Mouse (Mus musculus) frontal cortex, adult (tissue): ENCODE results near the gene Phykpl.

Experiments
- ATAC-seq: cut with Nextera tagmentation; 2 replicates; pipeline ENCODE4 v1.9.2; 2017; ENCODE audit warnings: mild to moderate bottlenecking, moderate library complexity, mixed read lengths; ENCODE audit not compliant: low TSS enrichment

Gene Phykpl

DNA sequence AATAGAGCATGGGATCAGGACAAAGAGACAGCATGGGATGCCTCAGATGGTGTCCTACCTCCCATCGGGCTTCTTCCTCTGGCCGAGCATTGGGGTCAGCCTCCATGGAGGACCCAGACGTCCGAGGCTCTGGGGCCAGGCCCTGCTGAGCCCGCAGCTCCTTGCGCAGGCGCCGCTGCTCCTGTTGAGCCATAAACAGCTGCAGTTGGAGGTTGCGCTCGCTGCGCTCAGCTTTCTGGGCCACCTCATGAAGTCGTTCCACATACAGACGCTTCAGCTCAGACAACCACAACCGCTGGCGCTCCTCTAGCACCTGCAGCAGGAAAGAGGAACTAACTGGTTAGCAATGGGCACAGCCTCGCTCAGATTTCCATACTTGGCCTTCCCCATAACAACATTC lies 59.7 kb downstream of the Phykpl start:
- ATAC-seq: no peak

DNA sequence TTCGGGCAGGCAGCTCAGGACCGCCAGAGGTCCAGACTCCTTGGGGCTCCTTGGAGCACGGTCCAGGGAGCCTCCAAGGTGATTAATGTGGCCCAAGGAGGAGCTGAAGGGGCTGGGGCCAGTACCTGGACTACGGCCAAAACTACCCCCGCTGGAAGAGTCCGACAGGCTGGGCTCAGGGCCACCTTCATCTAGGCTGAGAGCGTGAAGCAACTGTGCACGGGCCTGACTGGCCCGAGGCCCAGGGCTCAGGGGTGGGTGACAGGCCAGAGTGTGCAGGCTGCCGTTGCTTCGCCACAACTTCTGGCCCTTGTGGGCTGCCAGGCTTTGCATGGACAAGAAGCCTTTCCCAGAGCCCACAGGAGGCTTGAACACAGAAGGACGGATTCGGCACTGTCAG lies 60.7 kb downstream of the Phykpl start:
- ATAC-seq: no peak

DNA sequence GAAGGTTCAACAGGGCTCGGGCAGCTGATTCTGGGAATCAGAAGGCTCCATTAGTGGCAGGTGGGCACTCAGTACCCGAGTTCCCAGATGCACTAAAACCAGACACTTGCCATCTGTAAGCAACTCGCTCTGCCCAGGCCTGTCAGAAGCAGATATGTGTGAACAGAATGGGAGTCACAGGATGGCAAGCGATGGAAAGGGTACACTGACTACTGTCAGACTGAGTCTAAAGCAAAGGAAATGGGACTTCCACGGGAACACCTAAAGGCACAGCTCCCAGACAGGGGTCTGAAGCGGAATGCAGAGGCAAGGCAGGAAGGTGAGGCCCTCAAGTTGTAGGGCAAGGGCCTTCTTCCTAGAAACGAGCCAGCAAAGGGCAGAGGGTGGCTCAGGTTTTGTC lies 61.7 kb downstream of the Phykpl start:
- ATAC-seq: no peak

DNA sequence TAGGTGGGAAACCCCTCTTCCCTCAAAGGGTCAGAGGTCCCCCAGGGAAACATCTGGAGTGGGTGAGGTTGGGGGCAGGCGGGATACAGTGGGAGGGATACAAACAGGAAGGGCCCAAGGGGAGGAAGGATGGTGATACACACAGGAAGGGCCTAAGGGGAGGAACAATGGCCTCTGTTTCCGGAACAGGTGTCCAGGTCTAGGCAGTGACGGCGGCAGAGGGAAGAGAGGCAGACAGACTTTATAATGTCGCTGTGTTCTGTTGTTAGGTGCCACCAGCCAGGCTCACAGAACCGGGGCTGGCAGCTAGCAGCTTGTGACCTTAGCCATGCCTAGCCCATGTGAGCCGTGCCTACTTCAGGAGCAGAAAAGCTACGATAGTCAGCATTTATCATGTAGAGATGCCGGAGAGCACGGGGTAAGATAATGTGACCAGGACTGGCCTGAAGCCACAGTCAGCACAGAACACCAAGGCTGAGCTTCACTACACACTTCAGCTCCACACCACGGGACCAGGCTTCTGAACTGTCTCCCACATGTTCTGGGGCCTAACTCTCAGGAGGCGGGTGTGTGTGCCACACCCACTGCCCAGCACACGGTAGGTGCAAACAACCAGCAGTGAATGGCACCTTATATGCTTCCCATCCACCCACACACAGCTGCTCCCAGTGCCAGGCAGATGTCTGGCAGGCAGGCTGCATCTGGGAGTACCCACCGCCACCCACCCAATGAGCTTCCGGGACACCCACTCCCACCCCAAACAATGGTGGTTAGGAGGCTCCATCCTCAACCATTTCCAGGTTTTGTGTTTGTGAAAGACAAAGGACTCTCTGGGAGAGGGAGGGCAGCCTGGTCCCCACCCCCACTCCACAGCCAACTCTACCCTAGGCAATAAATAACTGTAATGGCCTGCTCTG lies 62.5 kb downstream of the Phykpl start:
- ATAC-seq: peak; percentile 29

DNA sequence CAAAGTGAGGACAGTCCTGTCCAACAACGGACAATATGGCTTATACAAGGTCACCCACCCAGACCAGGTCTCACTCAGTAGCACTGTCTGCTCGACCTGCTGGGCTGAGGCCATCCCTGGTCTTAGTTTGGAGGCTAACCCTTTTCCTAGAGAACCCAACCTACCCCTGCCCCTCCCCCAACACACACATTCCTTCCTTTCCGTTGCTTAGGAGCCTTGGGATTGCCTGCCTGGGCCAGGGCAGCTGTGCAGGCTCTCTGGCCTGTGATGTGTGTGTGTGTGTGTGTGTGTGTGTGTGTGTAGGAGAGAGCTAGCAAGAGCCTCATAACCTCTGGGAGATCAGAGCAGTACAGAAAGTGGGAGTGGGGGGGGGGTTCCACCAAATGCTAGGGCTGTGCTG lies 64.0 kb downstream of the Phykpl start:
- no peak for ATAC-seq

DNA sequence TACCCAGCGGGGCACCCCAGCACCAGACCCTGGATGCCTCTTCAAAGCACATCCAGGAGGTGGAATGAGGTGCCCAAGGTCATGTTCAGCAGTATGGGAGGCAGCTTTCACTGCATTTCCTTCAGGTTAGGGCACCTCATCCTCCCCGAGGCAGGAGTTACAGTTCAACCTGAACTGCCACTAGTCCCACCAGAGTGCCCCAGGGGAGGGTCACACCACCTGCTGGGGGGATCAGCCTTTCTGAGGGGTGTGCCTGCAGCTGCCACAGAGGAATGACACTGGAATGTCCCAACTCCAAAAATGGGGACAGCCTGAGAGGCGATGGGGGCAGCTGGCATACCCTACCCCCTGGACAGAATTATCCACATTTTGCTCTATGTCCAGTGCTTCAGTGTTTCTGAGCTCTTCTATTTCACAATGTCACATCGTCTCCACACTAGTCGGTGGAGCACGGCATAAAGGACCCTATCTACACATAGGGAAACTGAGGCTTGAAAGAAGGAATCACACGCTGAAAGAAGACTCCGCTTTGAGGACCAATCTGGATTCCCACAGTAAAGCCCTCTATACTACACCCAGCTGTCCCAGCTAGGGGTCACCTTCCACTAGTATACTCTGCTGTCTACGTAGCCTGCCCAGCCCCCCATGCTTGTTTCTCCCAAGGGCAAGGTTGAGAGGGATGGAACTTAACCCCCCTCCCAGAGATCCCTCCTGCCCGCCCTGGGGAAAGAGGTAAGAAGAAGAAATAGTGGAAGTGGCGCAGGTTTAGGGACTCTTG lies 64.7 kb downstream of the Phykpl start:
- 0 out of 2 replicates have a peak, but pooled peaks have one; percentile 2 for ATAC-seq

DNA sequence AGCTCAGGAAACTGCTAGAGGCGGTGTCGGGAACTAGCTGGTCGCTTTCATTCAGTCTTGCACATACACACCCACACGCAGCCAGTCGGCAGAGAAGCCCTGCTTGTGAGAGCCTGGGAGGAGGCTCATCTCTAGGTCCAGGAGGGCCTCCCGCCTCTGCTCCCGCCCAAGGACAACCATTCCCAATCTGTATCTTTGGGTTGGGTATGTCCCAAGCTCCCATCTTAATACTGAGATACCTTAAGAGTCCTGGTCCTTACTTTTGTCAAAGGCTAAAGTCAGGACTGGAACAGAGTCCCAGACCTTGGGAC lies 65.3 kb downstream of the Phykpl start:
- peak; percentile 75 for ATAC-seq

DNA sequence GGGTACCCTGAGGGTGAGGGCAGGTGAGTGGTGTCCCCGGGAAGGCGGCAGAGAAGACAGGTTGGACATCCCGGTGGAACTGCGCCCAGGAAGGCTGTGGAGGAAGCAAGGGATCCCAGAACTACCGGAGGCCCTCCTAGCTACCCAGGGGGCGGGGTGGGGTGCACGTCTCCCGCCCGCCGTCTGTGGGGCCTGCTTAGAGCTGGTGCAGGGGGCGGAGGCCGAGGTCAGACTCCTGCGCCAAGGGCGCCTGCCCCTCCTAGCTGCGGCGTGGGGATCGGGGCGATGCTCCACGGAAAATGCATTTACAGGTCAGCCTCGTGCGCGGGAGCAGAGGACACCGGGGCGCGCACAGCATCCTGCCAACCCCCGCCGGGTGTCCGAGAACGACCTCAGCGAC lies 65.7 kb downstream of the Phykpl start:
- ATAC-seq: 0 out of 2 replicates have a peak, but pooled peaks have one; percentile 4

DNA sequence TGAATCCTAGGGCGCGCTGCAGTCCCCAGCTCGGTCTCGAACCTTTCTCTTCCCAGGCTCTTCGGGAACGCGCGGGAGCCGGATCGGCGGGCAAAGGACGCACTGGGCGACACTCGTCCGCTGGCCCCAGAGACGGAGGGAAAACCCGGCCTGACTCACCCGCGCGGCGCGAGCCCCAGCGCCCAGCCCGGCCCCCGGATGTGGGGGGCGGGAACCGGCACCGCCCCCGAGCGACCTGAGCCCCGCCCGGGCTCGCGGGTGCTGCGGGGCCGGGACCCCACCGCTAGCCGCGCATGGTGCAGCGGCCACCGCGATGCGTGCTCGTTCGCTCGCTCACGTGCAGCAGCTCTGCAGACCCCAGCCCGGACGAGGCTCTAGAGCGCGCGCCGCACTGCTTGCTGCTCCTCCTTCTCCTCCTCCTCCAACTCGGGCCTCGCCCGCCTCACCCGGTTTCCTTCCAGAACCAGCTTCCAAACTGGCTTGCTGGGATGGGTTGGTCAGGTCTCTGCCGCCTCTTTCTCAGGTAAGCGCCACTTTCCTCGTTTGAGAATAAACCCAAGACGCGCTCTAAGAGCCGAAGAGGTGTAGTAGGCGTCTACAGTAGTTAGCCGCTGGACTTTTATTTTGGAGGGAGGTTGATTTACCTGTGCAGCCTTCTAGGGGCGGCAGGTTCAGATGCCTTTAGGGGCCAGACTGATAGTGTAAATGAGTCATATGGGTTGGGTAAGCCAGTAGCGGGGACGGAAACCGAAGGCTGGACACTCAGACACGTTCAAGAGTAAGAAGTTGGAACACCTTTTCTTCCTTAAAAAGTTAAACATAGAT lies 66.3 kb downstream of the Phykpl start, which contains the start of the genes N4bp3 and D930048N14Rik:
Gene N4bp3, minus strand, starts transcription at position 152 of the 825 bp plus-strand sequence.
Gene D930048N14Rik, plus strand, starts transcription at position 264 of the 825 bp plus-strand sequence.
- ATAC-seq: peak; percentile 31; the same call in 1 of the 2 replicates

DNA sequence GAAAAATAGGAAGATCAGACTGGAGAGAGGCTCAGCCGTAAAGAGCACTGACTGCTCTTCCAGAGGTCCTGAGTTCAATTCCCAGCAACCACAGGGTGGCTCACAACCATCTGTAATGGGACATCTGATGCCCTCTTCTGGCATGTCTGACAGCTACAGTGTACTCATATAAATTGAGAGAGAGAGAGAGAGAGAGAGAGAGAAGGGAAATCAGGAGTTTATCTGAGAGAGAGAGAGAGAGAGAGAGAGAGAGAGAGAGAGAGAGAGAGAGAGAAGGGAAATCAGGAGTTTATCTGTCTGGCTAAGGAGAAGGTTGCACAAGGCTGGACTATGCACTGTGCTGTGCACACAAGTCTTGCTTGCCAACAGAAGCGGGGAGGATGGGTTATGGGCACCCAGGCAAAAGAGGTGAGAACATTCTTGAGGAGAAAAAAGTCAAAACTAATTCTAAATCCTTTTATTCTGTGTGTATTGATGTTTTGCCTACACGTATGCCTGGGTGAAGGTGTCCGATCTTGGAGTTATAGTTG lies 68.4 kb downstream of the Phykpl start:
- no peak for ATAC-seq

DNA sequence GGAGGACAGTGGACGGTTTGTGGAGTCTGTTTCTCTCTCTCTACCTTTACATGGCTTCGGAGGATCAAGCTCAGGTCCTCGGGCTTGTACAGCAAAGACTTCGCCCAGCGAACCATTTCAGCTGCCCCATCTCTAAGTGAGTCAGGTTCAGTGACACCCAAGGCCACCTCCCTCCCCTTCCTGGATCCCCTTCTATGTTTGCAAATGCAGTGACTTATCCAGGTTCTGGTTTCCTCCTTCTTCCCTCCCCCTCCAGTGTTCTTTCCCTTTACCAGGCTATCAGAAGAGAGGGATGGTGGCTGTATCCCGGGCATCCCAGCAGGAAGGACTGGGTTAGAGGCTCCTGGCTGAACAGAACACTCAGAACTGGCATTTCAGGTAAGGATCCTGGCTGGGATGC lies 69.2 kb downstream of the Phykpl start:
- ATAC-seq: no peak
